Mouse (Mus musculus) MEL (cell line): ENCODE data around the gene Stap1.

Experiments used
- EP300 ChIP-seq, 2 experiments: IDR thresholded peaks; 2 replicates each; pipeline ENCODE4 v1.6.1; 2011; ENCODE audit warnings: improper control_type of control experiment in 2 of 2, low read length in 2 of 2, low read depth in 1 of 2, mild to moderate bottlenecking in 1 of 2
- POLR2A ChIP-seq, 2 experiments: IDR thresholded peaks; 2 replicates each; pipeline ENCODE4 v1.6.1; 2011 to 2012; ENCODE audit warnings: low read length in 2 of 2, mild to moderate bottlenecking in 2 of 2, control low read depth in 1 of 2, improper control_type of control experiment in 1 of 2, low read depth in 1 of 2, moderate library complexity in 1 of 2; ENCODE audit not compliant: control insufficient read depth in 1 of 2, insufficient read depth in 1 of 2, poor library complexity in 1 of 2

GRCm38 (mm10) chr5:86113037-86113436 lies 41.5 kb downstream of the Stap1 start:
- no peak for TF ChIP-seq EP300 (IDR thresholded peaks at IDR 0.05; ENCODE audit: low read depth in 1 of 2, low read length in 2 of 2)
- TF ChIP-seq POLR2A (IDR thresholded peaks at IDR 0.05; ENCODE audit: control insufficient read depth in 1 of 2, insufficient read depth in 1 of 2, low read depth in 1 of 2, low read length in 2 of 2, poor library complexity in 1 of 2), result no peak
